Mouse (Mus musculus) cortical plate, adult 2 months (tissue): ENCODE data around the gene Ankfy1.

Experiments used
- CTCF ChIP-seq: fragments of 200-500 bp; IDR thresholded peaks from 2 replicates; pipeline ENCODE4 v1.5.1; 2011; ENCODE audit warnings: mild to moderate bottlenecking, control low read depth, low read length; ENCODE audit not compliant: insufficient read depth; ENCODE audit errors: extremely low read depth
- POLR2A ChIP-seq: fragments of 200-500 bp; IDR thresholded peaks from 2 replicates; pipeline ENCODE4 v1.6.1; 2011; ENCODE audit warnings: mild to moderate bottlenecking, low read length, control low read depth; ENCODE audit not compliant: insufficient read depth; ENCODE audit errors: extremely low read depth

GRCm38 (mm10) chr11:72726023-72726422, 36.2 kb downstream of the Ankfy1 start:
- no peak for TF ChIP-seq POLR2A
- TF ChIP-seq CTCF = peak; percentile 39
